Mouse (Mus musculus) lung, postnatal 36 days (tissue): ENCODE measurements around the gene Rora.

ENCODE experiments used
- DNase-seq: peaks from one replicate; pipeline ENCODE4 v3.0.0; 2022; ENCODE audit warnings: mixed read lengths

Gene Rora

DNA sequence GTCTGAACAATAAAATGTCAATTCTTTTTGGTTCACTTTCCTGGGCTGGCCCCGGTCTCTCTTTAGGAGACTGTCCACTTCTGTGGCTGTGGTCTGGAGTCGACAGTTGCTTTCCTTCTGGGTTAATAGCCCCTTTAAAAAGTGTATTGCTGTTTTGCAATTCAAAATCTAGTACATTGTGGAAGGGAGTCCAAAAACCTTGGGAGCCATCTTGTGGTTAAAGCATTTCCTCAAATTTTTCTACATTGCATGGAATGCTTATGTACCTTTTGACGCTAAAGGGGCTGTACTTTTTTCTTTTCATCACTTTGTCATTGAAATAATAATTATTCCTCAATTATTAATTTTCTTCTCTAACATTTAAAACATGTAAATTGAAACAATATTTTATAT is 667.0 kb downstream of the Rora start:
- DNase-seq: no peak

GRCm38 (mm10) chr9:69321956-69322355 is 668.4 kb downstream of the Rora start:
- DNase-seq: no peak

- DNase-seq: no peak
These were observed 670.2 kb downstream of the Rora start for GRCm38 (mm10) chr9:69323831-69324230.

DNA sequence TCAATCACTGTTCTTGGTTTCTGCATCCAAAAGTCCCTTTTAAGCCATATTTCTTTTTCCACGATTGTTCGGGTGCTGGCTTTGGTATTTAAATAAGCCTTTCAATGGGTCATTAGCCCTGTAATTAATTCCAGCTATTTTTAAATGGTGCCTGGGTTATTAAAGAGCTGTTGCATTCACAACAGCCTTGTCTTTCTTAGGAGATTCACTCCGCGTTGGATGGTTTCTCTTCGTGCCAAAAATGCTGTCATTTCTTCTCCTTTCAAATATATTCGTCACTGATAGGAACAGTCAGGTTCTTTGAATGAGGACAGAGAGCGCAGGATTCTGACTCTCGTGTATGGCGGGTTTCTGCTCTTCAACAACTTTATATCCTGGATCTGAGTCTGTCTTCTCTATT is 673.5 kb downstream of the Rora start:
- no peak for DNase-seq

DNA sequence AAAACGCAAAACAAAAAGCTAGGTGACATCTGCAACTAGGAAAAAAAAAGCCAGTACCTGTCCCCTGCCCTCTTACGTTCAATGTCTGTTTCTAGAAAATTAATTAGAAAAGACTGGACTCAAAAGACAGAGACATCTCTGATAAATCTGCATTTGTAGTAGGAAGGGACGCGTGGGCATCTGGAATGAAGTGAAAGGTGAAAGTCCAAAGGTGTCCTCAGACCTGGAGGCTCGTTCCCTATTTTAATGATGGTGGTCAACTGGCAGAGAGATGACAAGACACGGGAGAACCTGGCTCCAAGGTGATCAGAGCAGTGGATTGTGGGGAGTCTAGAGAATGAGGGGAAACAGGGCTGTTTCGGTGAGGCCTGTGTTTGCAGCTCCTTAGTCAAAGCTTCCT is 674.0 kb downstream of the Rora start:
- no peak for DNase-seq

GRCm38 (mm10) chr9:69331790-69332189 is 678.2 kb downstream of the Rora start:
- peak; percentile 45 for DNase-seq

DNA sequence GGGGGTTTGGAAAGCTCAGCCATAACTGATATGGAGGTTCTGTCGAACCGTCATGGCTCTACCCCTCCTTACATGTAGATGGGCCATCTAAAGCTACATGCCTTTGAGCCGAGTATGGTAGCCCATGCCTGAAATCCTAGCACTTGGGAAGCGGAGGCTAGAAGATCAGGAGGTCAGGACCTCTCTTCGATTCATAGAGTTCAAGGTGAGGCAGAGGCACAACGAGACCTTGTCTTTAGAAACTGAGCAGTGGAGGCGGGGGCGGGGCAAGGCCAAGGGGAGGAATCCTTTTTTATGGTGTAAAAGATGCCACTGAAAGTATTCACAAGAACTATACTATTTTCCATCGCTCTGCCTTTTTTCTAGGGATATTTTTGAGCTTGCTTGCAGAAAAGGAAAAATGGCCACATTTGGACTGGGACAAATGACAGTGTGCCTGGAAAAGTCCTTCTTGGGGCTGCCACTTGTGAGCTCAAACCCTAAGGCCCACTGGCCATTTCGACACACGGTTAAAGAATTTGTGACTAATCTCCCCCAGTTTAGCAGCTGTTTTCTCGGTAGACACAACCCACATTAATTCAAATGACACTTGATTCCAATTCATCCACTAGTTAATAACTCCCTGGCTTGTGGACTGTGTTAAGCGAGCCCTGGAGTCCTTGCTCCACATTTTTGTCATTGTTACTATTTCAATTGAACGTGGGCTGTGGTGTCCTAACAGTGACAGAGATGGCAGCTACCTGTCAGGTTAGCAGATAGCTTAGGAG is 679.4 kb downstream of the Rora start:
- DNase-seq: no peak

GRCm38 (mm10) chr9:69333654-69334053 is 680.1 kb downstream of the Rora start:
- DNase-seq: no peak

DNA sequence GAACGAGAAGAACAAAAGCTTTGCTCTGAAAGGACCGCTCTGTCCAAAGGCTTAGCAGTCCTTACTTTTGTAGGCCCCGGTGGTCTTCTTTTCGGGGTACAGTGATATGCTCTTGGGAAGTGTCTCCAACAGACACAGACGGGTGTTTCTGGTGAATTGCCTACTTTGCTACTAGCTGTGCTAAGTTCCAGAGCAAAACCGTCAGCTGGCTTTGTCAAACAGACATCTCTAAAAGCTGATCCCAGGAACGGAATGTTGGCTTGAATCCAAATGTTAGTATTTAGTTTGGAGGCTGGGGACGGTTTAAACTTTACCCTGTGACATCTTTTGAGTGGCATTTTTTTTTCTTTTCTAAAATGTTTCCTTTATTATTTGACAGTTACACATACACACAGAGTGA is 680.5 kb downstream of the Rora start:
- peak; percentile 44 for DNase-seq

DNA sequence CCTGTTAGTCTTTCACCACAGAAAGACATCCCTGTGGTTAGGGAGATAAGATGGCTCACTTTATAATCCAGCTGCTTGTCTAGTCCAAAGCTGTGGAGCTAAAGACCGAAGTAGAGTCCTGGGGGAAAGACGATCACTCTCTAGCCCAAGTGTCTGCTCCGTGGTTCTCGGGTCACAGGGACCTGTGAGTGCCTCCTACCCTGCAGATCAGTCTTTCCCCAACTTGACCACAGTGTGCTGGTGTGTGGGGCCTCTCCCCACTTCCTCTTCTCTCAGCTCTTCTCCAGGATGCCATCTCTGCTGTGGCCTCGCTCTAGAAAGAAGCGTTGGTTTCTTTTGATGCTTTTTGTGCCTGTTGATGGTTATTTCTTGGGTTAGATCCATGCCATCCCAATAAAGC is 682.5 kb downstream of the Rora start:
- no peak for DNase-seq

DNA sequence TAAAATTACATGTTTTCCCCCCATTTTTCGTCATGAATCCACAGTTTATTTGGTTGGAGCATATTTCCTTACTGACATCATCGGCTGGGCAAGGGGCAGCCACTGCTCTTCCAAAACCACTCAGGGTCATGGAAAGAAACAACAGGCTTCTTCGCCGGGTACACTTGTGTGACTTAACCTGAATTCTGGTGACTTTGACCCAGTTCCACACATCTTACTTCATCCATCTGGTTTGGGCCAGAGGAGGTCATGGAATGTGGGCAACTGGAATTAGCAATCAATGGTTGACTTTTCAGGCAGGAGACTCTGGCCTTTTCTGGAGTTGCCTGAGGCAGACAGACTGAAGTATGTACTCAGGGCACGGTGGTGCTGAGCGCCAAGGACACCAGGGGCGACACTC is 685.6 kb downstream of the Rora start:
- no peak for DNase-seq

DNA sequence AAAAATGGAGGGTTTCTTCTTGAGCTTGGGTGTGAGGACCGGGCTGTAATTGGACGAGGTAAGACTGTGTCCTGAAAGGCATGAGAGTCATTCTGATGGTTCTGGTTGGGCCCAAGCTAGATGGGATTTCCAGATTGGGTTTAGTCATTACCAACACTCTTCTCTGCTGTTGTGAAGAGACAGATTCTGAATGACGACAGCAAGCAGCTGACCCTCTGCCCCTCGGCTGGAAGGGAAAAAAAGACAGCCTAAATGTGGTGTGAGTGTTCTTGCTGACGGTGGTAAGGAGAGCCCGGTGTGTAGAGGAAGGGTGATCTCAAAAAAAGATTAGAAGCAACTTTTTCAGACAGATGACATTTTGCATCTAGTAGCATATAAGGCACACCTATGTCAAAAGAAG is 686.2 kb downstream of the Rora start:
- no peak for DNase-seq

DNA sequence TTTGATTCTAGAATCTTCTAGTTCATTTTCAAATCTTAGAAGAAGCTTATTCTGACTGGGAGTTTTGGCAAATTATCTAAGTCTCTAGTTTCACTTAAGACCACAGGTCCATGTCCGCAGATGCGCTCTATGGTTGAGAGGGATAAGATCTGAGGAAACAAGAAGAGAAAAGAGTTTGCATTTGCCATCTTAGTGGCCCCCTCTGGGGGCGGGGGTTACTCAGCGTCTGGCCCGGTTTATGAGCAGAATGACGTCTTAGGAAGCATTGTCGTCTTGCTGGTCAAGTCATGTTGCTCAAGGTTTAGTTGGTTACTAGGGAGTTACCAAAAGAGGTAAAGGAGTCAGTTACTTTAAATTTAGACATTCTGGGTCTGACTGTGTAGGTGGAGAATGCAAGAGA is 686.8 kb downstream of the Rora start:
- DNase-seq: no peak

DNA sequence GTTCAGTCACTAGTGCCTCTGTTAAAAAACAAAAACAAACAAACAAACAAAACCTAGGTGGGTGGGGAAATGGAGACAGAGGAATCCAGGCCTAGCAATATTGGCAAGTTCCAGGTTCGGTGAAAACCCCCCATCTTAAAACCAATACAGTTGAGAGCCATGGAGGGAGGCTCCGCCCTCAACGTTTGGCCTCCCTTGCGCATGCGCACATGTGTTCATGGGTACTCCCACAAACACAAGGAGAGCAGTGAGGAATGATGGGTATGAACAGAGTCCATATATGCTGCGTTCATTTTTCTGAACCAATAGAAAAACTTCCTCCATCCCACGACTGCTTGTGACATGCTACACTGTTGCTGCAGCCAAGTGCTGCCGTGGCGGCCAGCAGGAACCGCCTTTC is 690.3 kb downstream of the Rora start:
- DNase-seq: no peak

DNA sequence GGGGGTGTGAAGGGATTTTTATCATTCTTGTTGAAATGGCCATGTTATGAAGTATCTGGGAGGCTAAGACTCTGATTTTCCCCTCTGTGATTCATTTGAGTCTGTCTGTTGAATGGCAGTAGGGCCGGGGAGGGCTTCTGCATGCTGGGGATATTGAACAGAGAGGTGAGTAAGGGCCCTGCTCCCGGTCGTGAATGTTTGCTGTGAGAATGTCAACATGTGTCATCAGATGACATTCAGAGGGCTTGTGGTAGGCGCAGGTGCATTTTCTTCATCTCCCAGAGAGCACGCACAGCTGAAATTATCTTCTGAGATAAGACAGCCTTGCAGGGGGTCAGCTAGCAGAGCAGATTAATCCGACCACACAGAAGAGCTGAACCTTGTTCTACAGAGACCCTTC is 692.0 kb downstream of the Rora start:
- no peak for DNase-seq

DNA sequence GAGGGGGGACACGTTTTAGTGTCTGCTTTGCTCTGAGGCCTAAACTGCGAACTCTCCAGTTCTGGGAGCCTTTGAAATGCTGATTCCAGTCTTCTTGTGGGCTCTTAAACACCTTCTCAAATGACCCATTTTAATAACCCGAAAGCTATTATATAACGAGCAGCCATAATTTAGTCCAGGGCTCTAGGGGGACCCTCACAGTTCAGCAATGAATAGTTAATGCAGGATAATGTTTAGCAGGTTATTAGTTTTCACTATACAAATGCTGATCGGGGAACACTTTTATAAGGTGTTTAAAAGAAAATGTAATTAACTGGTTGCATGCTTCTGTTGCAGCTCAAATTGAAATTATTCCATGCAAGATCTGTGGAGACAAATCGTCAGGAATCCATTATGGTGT is 694.2 kb downstream of the Rora start:
- no peak for DNase-seq

DNA sequence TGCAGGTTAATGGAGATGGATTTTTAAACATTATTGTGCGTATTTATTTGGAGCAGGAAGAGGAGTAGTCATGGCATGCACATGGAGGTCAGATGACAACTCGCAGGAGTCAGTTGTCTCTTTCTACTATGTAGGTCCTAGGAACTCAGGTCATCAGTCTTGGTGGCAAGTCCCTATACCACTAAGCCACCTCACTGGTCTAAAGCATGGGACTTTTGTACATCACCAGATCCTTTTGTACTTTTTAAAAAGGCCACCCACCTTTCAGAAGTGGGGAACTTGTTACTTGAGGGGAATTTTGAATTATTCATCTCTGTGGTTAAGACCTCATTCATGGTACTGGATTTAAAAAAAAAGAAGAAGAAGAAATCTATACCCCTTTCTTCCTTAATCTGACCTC is 696.0 kb downstream of the Rora start:
- DNase-seq: no peak

GRCm38 (mm10) chr9:69354228-69354627 is 700.6 kb downstream of the Rora start:
- DNase-seq: no peak

DNA sequence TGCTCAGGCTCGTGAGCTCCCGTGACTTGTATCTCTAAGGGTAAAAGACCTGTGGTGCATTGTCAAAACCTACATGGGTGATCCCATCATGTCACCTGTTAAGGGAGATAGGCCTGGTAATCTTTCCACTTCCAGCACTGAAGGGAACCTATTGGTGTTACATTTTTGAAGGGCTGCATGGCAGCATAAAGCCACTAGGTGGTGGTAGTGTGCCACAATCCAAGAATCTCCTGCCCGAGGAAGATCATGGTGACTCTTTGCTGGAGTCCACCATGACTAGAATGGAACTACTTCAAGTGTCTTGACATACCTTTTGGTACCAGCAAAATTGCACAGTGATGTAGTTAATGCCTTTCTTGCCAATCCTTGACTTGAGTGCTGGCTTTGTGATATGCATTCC is 704.2 kb downstream of the Rora start:
- DNase-seq: peak; percentile 79

- DNase-seq: no peak
These were observed 705.2 kb downstream of the Rora start for GRCm38 (mm10) chr9:69358797-69359196.

GRCm38 (mm10) chr9:69361951-69362445 is 708.4 kb downstream of the Rora start:
- no peak for DNase-seq

- no peak for DNase-seq
These were observed 709.2 kb downstream of the Rora start for GRCm38 (mm10) chr9:69362766-69363165.

DNA sequence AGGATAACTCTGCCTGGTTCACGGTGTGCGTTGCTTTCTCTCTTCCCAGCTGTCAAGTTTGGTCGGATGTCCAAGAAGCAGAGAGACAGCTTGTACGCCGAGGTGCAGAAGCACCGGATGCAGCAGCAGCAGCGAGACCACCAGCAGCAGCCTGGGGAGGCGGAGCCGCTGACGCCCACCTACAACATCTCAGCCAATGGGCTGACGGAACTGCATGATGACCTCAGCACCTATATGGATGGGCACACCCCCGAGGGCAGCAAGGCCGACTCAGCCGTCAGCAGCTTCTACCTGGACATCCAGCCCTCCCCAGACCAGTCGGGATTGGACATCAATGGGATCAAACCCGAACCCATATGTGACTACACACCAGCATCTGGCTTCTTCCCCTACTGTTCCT is 710.5 kb downstream of the Rora start:
- no peak for DNase-seq

DNA sequence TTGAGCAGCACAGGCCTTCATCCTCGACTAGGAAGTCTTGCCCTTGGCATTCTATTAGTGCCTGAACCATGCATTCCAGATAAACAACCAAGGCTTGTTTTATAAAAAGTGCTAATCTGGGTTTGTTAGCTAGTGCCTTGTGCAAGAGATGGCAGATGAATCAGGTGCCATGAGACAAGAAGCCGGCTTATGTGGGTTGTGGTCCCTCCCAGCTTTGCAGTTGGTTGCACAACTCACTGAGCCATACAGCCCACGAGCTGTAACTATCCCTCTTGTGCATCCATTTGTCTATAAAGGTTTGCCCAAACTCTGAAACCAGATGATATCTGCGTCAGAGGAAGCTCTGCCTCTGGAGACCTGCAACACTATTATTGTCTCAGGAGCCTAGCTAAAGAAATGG is 713.5 kb downstream of the Rora start:
- DNase-seq: no peak

DNA sequence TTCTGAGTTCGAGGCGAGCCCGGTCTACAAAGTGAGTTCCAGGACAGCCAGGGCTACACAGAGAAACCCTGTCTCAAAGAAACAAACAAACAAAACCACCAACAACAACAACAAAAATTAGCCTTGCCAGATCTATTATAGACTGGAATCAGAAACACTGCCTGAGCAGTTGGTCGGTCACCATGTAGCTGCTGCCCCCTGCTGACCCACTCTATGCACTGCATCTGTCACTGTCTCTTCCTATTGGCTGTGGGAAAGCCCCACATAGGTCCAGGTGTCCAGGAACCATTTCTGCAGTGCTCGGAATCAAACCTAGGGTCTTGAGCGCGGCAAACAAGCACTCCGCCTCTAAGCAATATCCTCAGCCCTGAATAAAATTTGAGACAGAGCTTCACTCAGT is 714.5 kb downstream of the Rora start:
- DNase-seq: peak; percentile 80
